Mouse (Mus musculus): ENCODE measurements around the gene Gjb4.

DNA sequence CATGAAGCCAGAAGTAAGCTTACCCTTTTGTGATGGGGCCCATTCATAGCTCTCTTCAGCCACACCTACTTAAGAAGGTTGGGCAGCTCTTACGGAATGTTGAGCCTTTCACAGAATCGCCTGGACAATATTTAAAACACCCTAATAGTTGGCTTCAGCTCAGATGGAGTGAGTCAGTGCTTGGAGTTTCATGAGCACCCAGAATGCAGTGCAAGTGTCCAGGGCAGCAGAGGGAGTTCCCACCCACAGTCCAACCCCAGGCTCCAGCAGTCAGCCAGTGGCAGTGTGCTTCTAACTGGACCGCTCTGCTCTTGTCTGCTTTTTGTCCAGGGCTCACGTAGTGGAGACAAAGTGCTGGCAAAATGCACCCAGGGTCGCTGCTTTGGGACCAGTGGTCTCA is 17.7 kb upstream of the Gjb4 start:
- TF ChIP-seq CTCF (IDR thresholded peaks at IDR 0.05; ENCODE audit: low read depth) = no peak
- no peak for TF ChIP-seq EP300 (IDR thresholded peaks at IDR 0.05; ENCODE audit: low read depth)

Measured in liver, postnatal 0 days (tissue).